In genomic region chr11:97777129-97777529, GRCm38 (mm10) we compare ENCODE assay signal across 9 mouse cellular contexts. TPM values are rescaled to one million over a fixed set of nuclear protein-coding genes. Genes with fewer than 3 reads are reported as not detected.
DNase-seq lines count a peak whose midpoint lies in the region; ATAC-seq and TF ChIP-seq lines count a peak whose summit lies in the region.
"Had no signal": no experiment of that assay in that cellular context is flagged by ENCODE, and none has a peak within 500 bp of the region (broad histone marks: within the 10 kb centered on the region; RNA-seq: fewer than 3 reads in every experiment).

No protein-coding gene starts in this region.

- intact Hi-C loops in heart, postnatal 25 days (cut with DNase I), result no loop called here
- intact Hi-C loops in left cerebral cortex, postnatal 14 days (cut with DNase I), result no loop called here

- ATAC-seq in heart, postnatal 0 days (ENCODE audit: insufficient read depth, low read depth), result 0 out of 2 replicates have a peak, but pooled peaks have one; percentile 18
- no peak for ATAC-seq in erythroid progenitor cell, adult 5-6 weeks (replicated peaks; ENCODE audit: low FRiP score, poor library complexity, severe bottlenecking)

- H3ac ChIP-seq in C2C12 (ENCODE audit: control insufficient read depth, insufficient read length, low read depth), result no peak overlapping the region

- H3K27ac ChIP-seq in heart, postnatal 0 days (ENCODE audit: low read depth), result no peak overlapping the region

- H3K9ac ChIP-seq in heart, postnatal 0 days (replicated peaks; ENCODE audit: low read depth, low read length), result no peak overlapping the region

- H3K9me3 ChIP-seq in heart, postnatal 0 days (replicated peaks; ENCODE audit: control insufficient read depth, low read length), result no peaks in the 10 kb centered on the region

- no peak overlapping the region for H3K4me3 ChIP-seq in heart, postnatal 0 days (ENCODE audit: low read depth, low read length)
- no peak overlapping the region for H3K4me3 ChIP-seq in C2C12 (ENCODE audit: insufficient read depth, poor library complexity, severe bottlenecking)

- WGBS in heart, postnatal 0 days, result 44% methylated on average over 2 of the region's 2 CpGs

- TF ChIP-seq EP300 in heart, postnatal 0 days (IDR thresholded peaks at IDR 0.05; ENCODE audit: low read depth), result no peak

- no peak overlapping the region for H3K4me2 ChIP-seq in heart, postnatal 0 days (ENCODE audit: low read depth, low read length)

- H3K79me2 ChIP-seq in C2C12 (ENCODE audit: control insufficient read depth, insufficient read depth), result peaks cover 45% of the 10 kb centered on the region

- peak; percentile 18; the same call in 1 of the 2 replicates for TF ChIP-seq CTCF in heart, postnatal 0 days (IDR thresholded peaks at IDR 0.05; ENCODE audit: low read depth)
- no peak for TF ChIP-seq CTCF in C2C12 (IDR thresholded peaks at IDR 0.05; ENCODE audit: control insufficient read depth, insufficient read depth, insufficient read length)

- no peak for DNase-seq in heart, postnatal 0 days (ENCODE audit: low spot score)
- DNase-seq in heart, postnatal 25 days (ENCODE audit: low spot score), result no peak
- DNase-seq in embryo, embryonic 10 days (ENCODE audit: low spot score), result peak; percentile 47
- DNase-seq in liver, result peak; percentile 32
- no peak for DNase-seq in gastrocnemius, adult 8-10 months (ENCODE audit: low spot score in 2 of 2)
- DNase-seq in left cerebral cortex, postnatal 14 days (ENCODE audit: low spot score in 2 of 2), result no peak

- peaks cover 43% of the 10 kb centered on the region for H3K36me3 ChIP-seq in heart, postnatal 0 days (replicated peaks; ENCODE audit: control insufficient read depth, insufficient read depth, low read length)
- H3K36me3 ChIP-seq in C2C12 (ENCODE audit: control insufficient read depth, insufficient read depth), result peaks cover 69% of the 10 kb centered on the region

- H3K4me1 ChIP-seq in heart, postnatal 0 days (ENCODE audit: control insufficient read depth, insufficient read depth), result peaks cover 4% of the 10 kb centered on the region; the same call in 1 of the 2 replicates

- H3K79me3 ChIP-seq in C2C12 (ENCODE audit: low read depth), result peaks cover 38% of the 10 kb centered on the region

- no peaks in the 10 kb centered on the region for H3K27me3 ChIP-seq in heart, postnatal 0 days (ENCODE audit: control insufficient read depth, insufficient read depth, low read length)
- no peaks in the 10 kb centered on the region for H3K27me3 ChIP-seq in C2C12 (ENCODE audit: control insufficient read depth, insufficient read depth, insufficient read length)

TF ChIP-seq in C2C12, 6 proteins besides CTCF, POLR2A, EP300 and RAD21:
- TF ChIP-seq MAX (IDR thresholded peaks at IDR 0.05) (peak; percentile 71), MYOG (IDR thresholded peaks at IDR 0.05; ENCODE audit: control insufficient read depth, extremely low read depth, insufficient read length) (no peak), USF1 (IDR thresholded peaks at IDR 0.05; ENCODE audit: low read depth) (peak; percentile 2)

RNA-seq across cellular contexts. Expression of gene 1700001P01Rik, which starts 1.4 kb away (rescaled TPM):
- not detected in 2 replicates for total RNA-seq in heart, postnatal 0 days (2014; rRNA removed; ENCODE audit: low replicate concordance)
- polyA plus RNA-seq in heart, postnatal 0 days (2015; fragmentation: Nextera tagmentation; extraction: Ambion mirVana), result not detected in 2 replicates
- not detected for total RNA-seq in heart, postnatal 25 days (2021)
- 0.14 TPM for polyA plus RNA-seq in C2C12 (2012; fragmentation: generic; extraction: Trizol)
- total RNA-seq in erythroid progenitor cell, adult 5-6 weeks (2015; ENCODE audit: low replicate concordance), result not detected in 2 replicates
- not detected in 2 replicates for total RNA-seq in erythroid progenitor cell, adult 5-6 weeks (2017; ENCODE audit: low replicate concordance)
- total RNA-seq in gastrocnemius, adult 8-10 months (2022), result not detected
- 1 to 10 TPM in 1 of 2 experiments, not detected in 1; 1.0 TPM for total RNA-seq in left cerebral cortex, postnatal 14 days (2021)
- polyA plus RNA-seq: large intestine, adult 2 months had no signal

RNA-seq across cellular contexts. Expression of gene Rpl23, which starts 5.1 kb away (rescaled TPM):
- 192 and 208 TPM in 2 replicates for total RNA-seq in heart, postnatal 0 days (2014; rRNA removed; ENCODE audit: low replicate concordance)
- 394 and 409 TPM in 2 replicates for polyA plus RNA-seq in heart, postnatal 0 days (2015; fragmentation: Nextera tagmentation; extraction: Ambion mirVana)
- 100 to 1,000 TPM; 454 to 515 TPM for total RNA-seq in heart, postnatal 25 days (2021)
- polyA plus RNA-seq in C2C12 (2012; fragmentation: generic; extraction: Trizol), result 1,391 TPM
- 324 and 337 TPM in 2 replicates for total RNA-seq in erythroid progenitor cell, adult 5-6 weeks (2015; ENCODE audit: low replicate concordance)
- total RNA-seq in erythroid progenitor cell, adult 5-6 weeks (2017; ENCODE audit: low replicate concordance), result 331 and 402 TPM in 2 replicates
- total RNA-seq in gastrocnemius, adult 8-10 months (2022), result 100 to 1,000 TPM; 371 to 534 (median 431) TPM
- 100 to 1,000 TPM; 342 to 343 TPM for total RNA-seq in left cerebral cortex, postnatal 14 days (2021)

RNA-seq across cellular contexts. Expression of gene Cwc25, which starts 10.8 kb away (rescaled TPM):
- 3.2 and 3.5 TPM in 2 replicates for total RNA-seq in heart, postnatal 0 days (2014; rRNA removed; ENCODE audit: low replicate concordance)
- polyA plus RNA-seq in heart, postnatal 0 days (2015; fragmentation: Nextera tagmentation; extraction: Ambion mirVana), result 7.7 and 8.2 TPM in 2 replicates
- total RNA-seq in heart, postnatal 25 days (2021), result 1 to 10 TPM; 7.0 to 7.2 TPM
- 8.7 TPM for polyA plus RNA-seq in C2C12 (2012; fragmentation: generic; extraction: Trizol)
- 8.3 and 13.8 TPM in 2 replicates for total RNA-seq in erythroid progenitor cell, adult 5-6 weeks (2015; ENCODE audit: low replicate concordance)
- total RNA-seq in erythroid progenitor cell, adult 5-6 weeks (2017; ENCODE audit: low replicate concordance), result 8.8 and 19.1 TPM in 2 replicates
- total RNA-seq in gastrocnemius, adult 8-10 months (2022), result 1 to 10 TPM; 3.2 to 5.9 (median 4.7) TPM
- 10 to 100 TPM; 20.3 to 21.3 TPM for total RNA-seq in left cerebral cortex, postnatal 14 days (2021)

RNA-seq across cellular contexts. Expression of gene Lasp1, which starts 21.7 kb away (rescaled TPM):
- 34.2 and 45.7 TPM in 2 replicates for total RNA-seq in heart, postnatal 0 days (2014; rRNA removed; ENCODE audit: low replicate concordance)
- 26.5 and 27.8 TPM in 2 replicates for polyA plus RNA-seq in heart, postnatal 0 days (2015; fragmentation: Nextera tagmentation; extraction: Ambion mirVana)
- 10 to 100 TPM; 41.3 to 46.2 TPM for total RNA-seq in heart, postnatal 25 days (2021)
- 219 TPM for polyA plus RNA-seq in C2C12 (2012; fragmentation: generic; extraction: Trizol)
- 28.9 and 33.5 TPM in 2 replicates for total RNA-seq in erythroid progenitor cell, adult 5-6 weeks (2015; ENCODE audit: low replicate concordance)
- 14.8 and 57.0 TPM in 2 replicates for total RNA-seq in erythroid progenitor cell, adult 5-6 weeks (2017; ENCODE audit: low replicate concordance)
- 10 to 100 TPM in 2 of 4 experiments, 1 to 10 TPM in 2; 5.9 to 11.2 (median 9.0) TPM for total RNA-seq in gastrocnemius, adult 8-10 months (2022)
- 100 to 1,000 TPM; 189 to 204 TPM for total RNA-seq in left cerebral cortex, postnatal 14 days (2021)

RNA-seq across cellular contexts. Expression of gene Pip4k2b, which starts 32.6 kb away (rescaled TPM):
- total RNA-seq in heart, postnatal 0 days (2014; rRNA removed; ENCODE audit: low replicate concordance), result 12.6 and 12.7 TPM in 2 replicates
- polyA plus RNA-seq in heart, postnatal 0 days (2015; fragmentation: Nextera tagmentation; extraction: Ambion mirVana), result 0.79 and 0.95 TPM in 2 replicates
- 10 to 100 TPM; 20.2 to 21.1 TPM for total RNA-seq in heart, postnatal 25 days (2021)
- 28.3 TPM for polyA plus RNA-seq in C2C12 (2012; fragmentation: generic; extraction: Trizol)
- total RNA-seq in erythroid progenitor cell, adult 5-6 weeks (2015; ENCODE audit: low replicate concordance), result 2.9 and 4.0 TPM in 2 replicates
- total RNA-seq in erythroid progenitor cell, adult 5-6 weeks (2017; ENCODE audit: low replicate concordance), result 2.1 and 12.6 TPM in 2 replicates
- total RNA-seq in gastrocnemius, adult 8-10 months (2022), result 10 to 100 TPM; 68.1 to 81.6 (median 73.1) TPM
- total RNA-seq in left cerebral cortex, postnatal 14 days (2021), result 100 to 1,000 TPM; 121 to 124 TPM

Comparison
In these comparisons a context has a peak if more than half of its experiments do, and no peak if none do; other contexts are left out.
1. DNase-seq: peak in embryo, embryonic 10 days (single experiment) and liver (single experiment); none in heart, postnatal 0 days (single experiment), heart, postnatal 25 days (single experiment), gastrocnemius, adult 8-10 months (0 of 2) and left cerebral cortex, postnatal 14 days (0 of 2).